Mouse (Mus musculus): ENCODE measurements around the gene Slc25a28. TPM values are rescaled to one million over a fixed set of nuclear protein-coding genes. Genes with fewer than 3 reads are reported as not detected.

The Slc25a28 gene
- polyA plus RNA-seq, 1 experiment: 74.4 TPM

GRCm38 (mm10) chr19:43704787-43705497 lies 30.3 kb upstream of the Slc25a28 start:
- TF ChIP-seq CTCF (IDR thresholded peaks at IDR 0.05; ENCODE audit: insufficient read depth, low read length): no peak
- no peak for TF ChIP-seq POLR2A (IDR thresholded peaks at IDR 0.05; ENCODE audit: borderline replicate concordance, extremely low read depth, low read depth, low read length)
- DNase-seq: no peak
- Histone ChIP-seq H3K4me3 (replicated peaks; ENCODE audit: extremely low read depth, low read depth, low read length) (no peak overlapping the region), H3K4me1 (ENCODE audit: control insufficient read depth, insufficient read depth, low read length) (no peaks in the 10 kb centered on the region)
- WGBS: 93% methylated on average over 17 of the region's 17 CpGs

DNA sequence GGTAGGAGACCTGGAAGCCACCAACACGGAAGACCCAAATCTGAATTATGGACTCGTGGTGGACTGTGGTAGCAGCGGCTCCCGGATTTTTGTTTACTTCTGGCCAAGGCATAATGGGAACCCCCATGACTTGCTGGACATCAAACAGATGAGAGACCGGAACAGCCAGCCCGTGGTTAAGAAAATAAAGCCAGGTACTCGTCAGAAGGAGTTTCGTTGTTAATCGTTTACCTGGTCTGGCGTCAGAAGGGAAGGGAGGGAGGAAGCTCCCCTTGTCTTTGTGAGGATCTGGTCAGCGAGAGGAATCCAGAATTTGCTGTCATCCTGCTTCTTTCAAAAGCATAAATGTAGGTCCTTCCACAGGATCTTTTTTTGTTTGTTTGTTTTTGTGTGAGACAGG lies 29.5 kb upstream of the Slc25a28 start:
- WGBS: 81% methylated on average over 11 of the region's 11 CpGs
- TF ChIP-seq POLR2A (IDR thresholded peaks at IDR 0.05; ENCODE audit: borderline replicate concordance, extremely low read depth, low read depth, low read length): no peak
- no peak for TF ChIP-seq CTCF (IDR thresholded peaks at IDR 0.05; ENCODE audit: insufficient read depth, low read length)
- Histone ChIP-seq H3K4me1 (ENCODE audit: control insufficient read depth, insufficient read depth, low read length) (no peaks in the 10 kb centered on the region), H3K4me3 (replicated peaks; ENCODE audit: extremely low read depth, low read depth, low read length) (no peak overlapping the region)
- no peak for DNase-seq

DNA sequence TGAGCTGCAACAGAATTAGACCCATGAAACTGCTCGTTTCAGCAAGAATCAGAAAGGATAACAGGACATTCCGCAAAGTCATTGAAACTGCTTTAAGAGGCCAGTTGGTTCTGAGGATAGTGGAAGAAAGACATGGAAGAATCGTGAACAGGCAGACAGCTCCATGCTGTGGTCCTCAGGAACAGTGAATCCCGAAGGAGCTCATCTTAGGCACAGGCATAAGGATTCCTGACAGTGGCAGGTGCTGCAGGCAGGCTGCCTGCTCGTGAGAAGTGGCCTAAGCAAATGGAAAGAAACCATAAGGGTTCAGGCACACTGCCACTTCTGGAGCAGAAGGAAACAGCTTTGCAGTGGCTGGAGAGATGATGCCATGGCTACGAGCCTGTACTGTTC lies 25.1 kb upstream of the Slc25a28 start:
- DNase-seq: no peak
- Histone ChIP-seq H3K4me3 (replicated peaks; ENCODE audit: extremely low read depth, low read depth, low read length) (no peak overlapping the region), H3K4me1 (ENCODE audit: control insufficient read depth, insufficient read depth, low read length) (no peaks in the 10 kb centered on the region)
- no peak for TF ChIP-seq CTCF (IDR thresholded peaks at IDR 0.05; ENCODE audit: insufficient read depth, low read length)
- WGBS: 84% methylated on average over 6 of the region's 6 CpGs

DNA sequence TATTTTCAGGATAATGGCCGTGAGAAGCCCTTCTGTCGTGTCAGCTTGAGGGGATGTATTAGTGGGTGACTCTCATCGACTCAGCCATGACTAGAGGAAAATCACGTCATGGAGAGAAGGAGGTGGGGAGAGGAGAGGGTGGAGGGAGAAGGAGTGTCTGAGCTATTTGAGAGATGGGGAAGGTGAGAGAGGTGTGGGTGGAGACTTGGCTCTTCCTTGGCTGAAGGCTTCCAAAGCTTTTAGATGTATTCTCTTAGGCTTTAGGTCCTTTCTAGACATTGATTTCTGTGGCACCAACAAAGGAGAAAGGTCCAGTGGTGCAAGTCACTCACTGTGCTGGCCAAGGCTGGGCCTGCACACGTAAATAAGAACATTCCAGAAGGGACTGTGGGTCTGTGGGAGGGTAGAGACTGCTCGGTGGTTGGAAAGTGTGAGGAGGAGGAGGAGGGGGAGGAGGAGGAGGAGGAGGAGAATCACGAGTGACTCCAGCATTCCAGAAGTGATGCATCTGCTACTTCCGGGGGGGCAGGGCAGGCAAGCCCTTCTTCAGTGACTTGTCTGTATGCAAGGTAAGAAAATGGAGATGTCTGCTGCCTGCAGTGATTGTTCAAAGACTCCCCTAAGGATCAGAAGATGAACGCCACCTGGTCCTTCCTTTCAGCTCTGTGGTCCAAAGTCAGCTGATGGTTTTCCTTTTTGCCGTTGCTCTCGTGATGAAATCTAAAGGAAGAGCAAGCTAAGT lies 24.5 kb upstream of the Slc25a28 start:
- no peak for DNase-seq
- Histone ChIP-seq H3K4me3 (replicated peaks; ENCODE audit: extremely low read depth, low read depth, low read length) (no peak overlapping the region), H3K4me1 (ENCODE audit: control insufficient read depth, insufficient read depth, low read length) (no peaks in the 10 kb centered on the region)
- TF ChIP-seq CTCF (IDR thresholded peaks at IDR 0.05; ENCODE audit: insufficient read depth, low read length) (no peak), POLR2A (IDR thresholded peaks at IDR 0.05; ENCODE audit: borderline replicate concordance, extremely low read depth, low read depth, low read length) (no peak)
- 70% methylated on average over 11 of the region's 11 CpGs for WGBS

DNA sequence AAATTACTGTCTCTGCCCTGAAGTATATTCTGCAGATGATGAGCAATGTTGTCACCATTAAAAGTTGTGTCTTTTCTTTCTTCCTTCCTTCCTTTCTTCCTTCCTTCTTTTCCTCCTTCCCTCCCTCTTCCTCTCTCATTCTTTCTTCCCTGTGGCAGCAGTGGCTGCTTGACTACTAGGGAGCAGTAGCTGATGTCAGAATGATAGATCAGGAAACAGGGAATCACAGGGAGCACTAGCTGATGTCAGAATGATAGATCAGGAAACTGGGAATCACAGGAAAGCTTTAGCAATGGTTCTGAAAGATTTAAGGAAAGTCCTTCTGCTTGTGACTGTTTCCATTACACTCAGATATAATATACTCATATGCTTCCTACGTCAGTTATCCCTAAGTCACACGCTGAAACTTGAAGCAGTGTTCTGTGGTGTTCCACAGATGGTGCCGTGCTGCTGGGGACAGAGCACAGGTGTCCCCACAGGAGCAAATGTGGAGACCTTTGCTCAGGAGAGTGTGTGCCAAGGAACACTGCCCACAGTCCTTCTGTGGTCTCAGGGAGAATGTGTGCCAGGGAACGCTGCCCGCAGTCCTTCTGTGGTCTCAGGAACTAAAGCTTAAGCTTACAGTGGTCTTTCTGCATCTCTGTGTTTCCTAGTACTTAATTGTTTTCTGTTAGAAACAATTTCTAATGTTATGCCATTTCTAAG lies 23.1 kb upstream of the Slc25a28 start:
- no peak for DNase-seq
- Histone ChIP-seq H3K4me3 (replicated peaks; ENCODE audit: extremely low read depth, low read depth, low read length) (no peak overlapping the region), H3K4me1 (ENCODE audit: control insufficient read depth, insufficient read depth, low read length) (no peaks in the 10 kb centered on the region)
- no peak for TF ChIP-seq POLR2A (IDR thresholded peaks at IDR 0.05; ENCODE audit: borderline replicate concordance, extremely low read depth, low read depth, low read length)
- TF ChIP-seq CTCF (IDR thresholded peaks at IDR 0.05; ENCODE audit: insufficient read depth, low read length): no peak
- 90% methylated on average over 5 of the region's 5 CpGs for WGBS

- Histone ChIP-seq H3K4me1 (ENCODE audit: control insufficient read depth, insufficient read depth, low read length) (no peaks in the 10 kb centered on the region), H3K4me3 (replicated peaks; ENCODE audit: extremely low read depth, low read depth, low read length) (no peak overlapping the region)
- DNase-seq: no peak
- 61% methylated on average over 10 of the region's 10 CpGs for WGBS
- no peak for TF ChIP-seq POLR2A (IDR thresholded peaks at IDR 0.05; ENCODE audit: borderline replicate concordance, extremely low read depth, low read depth, low read length)
- TF ChIP-seq CTCF (IDR thresholded peaks at IDR 0.05; ENCODE audit: insufficient read depth, low read length): no peak
Measured at GRCm38 (mm10) chr19:43695514-43695964, 20.9 kb upstream of the Slc25a28 start.

DNA sequence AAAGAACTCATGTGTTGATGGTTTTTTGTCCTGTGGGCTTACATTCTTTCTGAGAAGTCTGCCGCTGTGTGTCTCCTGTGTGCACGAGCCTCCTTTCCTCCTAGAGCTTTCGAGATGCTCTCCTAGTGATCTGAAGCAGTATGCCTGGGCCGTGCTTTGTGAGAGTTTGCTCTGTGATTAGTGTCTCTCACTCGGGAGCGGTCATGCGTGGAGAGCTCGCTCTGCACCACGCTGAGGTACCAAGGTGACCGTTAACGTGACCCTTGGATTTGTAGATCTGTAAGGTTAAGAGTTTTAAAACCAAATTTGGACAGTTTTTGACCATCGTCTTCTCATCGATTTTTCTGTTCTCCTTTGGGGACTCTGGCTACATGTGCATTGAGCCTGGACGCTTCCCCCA lies 18.1 kb upstream of the Slc25a28 start:
- WGBS: 93% methylated on average over 14 of the region's 14 CpGs
- DNase-seq: no peak
- Histone ChIP-seq H3K4me1 (ENCODE audit: control insufficient read depth, insufficient read depth, low read length) (no peaks in the 10 kb centered on the region; the same call in 1 of the 2 replicates), H3K4me3 (replicated peaks; ENCODE audit: extremely low read depth, low read depth, low read length) (no peak overlapping the region)
- TF ChIP-seq CTCF (IDR thresholded peaks at IDR 0.05; ENCODE audit: insufficient read depth, low read length) (no peak), POLR2A (IDR thresholded peaks at IDR 0.05; ENCODE audit: borderline replicate concordance, extremely low read depth, low read depth, low read length) (no peak)

DNA sequence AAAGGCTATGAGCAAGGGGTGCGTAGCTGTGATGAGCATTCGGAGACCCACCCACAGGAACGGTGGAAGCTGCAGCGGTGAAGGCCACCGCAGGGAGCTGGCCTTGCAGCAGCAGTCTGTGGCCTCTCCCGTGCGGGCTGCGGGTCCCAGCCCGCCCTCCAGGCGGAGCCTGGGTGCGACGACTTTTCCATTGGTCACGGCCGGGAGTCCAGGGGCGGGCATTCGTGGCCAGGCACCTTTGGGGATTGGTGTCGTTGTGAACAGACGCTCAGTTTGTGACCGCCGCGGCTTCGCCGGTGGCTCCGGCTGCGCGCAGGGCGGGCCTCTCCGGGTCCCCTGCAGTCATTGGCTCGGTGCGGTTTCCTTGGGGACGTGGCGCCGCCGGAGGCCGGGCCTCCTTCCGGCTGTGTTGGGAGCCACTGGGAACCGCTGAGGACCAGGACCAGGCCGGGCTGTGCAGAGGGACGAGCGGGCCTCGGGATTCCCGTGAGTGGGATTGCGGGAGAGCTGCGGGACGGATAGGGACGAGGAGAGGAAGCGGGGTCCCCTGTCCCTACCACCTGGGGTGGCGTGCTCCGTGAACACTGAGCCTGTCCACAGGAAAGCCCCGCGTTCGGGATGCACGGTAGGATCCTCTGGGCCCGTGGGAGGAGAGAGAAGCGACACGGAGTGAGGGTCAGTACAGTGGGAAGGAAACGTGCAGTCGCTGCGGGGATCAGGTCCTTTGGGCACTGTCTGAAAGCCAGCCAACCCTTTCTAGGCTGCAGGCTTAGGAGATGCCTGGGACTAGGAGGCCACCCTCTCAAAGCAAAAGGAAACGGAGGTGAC lies 15.0 kb upstream of the Slc25a28 start, which contains the start of gene Entpd7:
Gene Entpd7 (plus strand): TSS at position 254 of the 828 bp plus-strand sequence.
- WGBS: under 1% methylated on average over 60 of the region's 60 CpGs
- H3K4me3 ChIP-seq (replicated peaks; ENCODE audit: extremely low read depth, low read depth, low read length): peak within 1 kb of the TSS; percentile 81
- 0 out of 2 replicates have a peak, but pooled peaks have one; percentile 29 for TF ChIP-seq CTCF (IDR thresholded peaks at IDR 0.05; ENCODE audit: insufficient read depth, low read length)
- TF ChIP-seq POLR2A (IDR thresholded peaks at IDR 0.05; ENCODE audit: borderline replicate concordance, extremely low read depth, low read depth, low read length): peak; percentile 94; the same call in 1 of the 2 replicates
- H3K4me1 ChIP-seq (ENCODE audit: control insufficient read depth, insufficient read depth, low read length): no peaks in the 10 kb centered on the region; the same call in 1 of the 2 replicates
- peak; percentile 92 for DNase-seq

DNA sequence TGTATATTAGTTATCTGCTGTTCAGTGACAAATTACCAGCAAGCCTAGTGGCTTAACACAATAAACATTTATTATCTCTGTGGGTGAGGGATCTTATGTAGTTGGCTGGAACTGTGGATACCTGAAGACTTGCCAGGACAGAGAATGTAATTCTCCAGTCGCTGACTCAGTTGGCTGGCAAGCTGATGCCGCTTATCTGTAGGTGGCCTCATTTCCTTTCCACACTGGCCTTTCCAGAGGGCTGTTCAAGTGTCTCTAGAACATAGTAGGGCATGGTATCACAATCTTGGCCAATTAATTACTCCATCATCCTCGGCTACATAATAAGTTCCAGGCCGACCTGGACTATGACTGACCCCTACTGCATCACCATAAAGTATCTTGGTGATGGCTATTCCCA lies 6.9 kb upstream of the Slc25a28 start:
- TF ChIP-seq POLR2A (IDR thresholded peaks at IDR 0.05; ENCODE audit: borderline replicate concordance, extremely low read depth, low read depth, low read length) (no peak), CTCF (IDR thresholded peaks at IDR 0.05; ENCODE audit: insufficient read depth, low read length) (no peak)
- DNase-seq: no peak
- H3K4me3 ChIP-seq (replicated peaks; ENCODE audit: extremely low read depth, low read depth, low read length): no peak overlapping the region
- no peaks in the 10 kb centered on the region for H3K4me1 ChIP-seq (ENCODE audit: control insufficient read depth, insufficient read depth, low read length)
- WGBS: 85% methylated on average over 4 of the region's 4 CpGs
